Mouse (Mus musculus): ENCODE measurements around the gene Stk25.

- TF ChIP-seq CTCF (IDR thresholded peaks at IDR 0.05; ENCODE audit: borderline replicate concordance, insufficient read depth, low read depth, low read length) (no peak), POLR2A (IDR thresholded peaks at IDR 0.05; ENCODE audit: borderline replicate concordance, insufficient read depth, low read length) (no peak)
These were observed 64.5 kb downstream of the Stk25 start for GRCm38 (mm10) chr1:93593960-93594359.

All from cerebellum, adult 2 months (tissue).